Mouse (Mus musculus) heart, adult 2 months (tissue): Measurements from ENCODE around the gene Clstn2. TPM values are rescaled to one million over a fixed set of nuclear protein-coding genes. Genes with fewer than 3 reads are reported as not detected.
A peak's percentile ranks its signal among the peaks of the same experiment; 100 is the strongest.

ENCODE experiments used
- DNase-seq, 2 experiments: peaks; one replicate each; pipeline ENCODE4 v3.0.0; 2021
- H3K27ac ChIP-seq: fragments of 200-600 bp; 2 replicates; pipeline ENCODE4 v1.8.1; 2022
- H3K27me3 ChIP-seq: fragments of 200-500 bp; 2 replicates; pipeline ENCODE4 v1.6.1; 2012; ENCODE audit warnings: mild to moderate bottlenecking, low read length, inconsistent platforms, mixed read lengths; ENCODE audit not compliant: control insufficient read depth, insufficient read depth
- H3K36me3 ChIP-seq: fragments of 200-500 bp; 2 replicates; pipeline ENCODE4 v1.6.1; 2012; ENCODE audit warnings: low read length, inconsistent platforms; ENCODE audit not compliant: control insufficient read depth, insufficient read depth
- H3K4me1 ChIP-seq: fragments of 200-500 bp; 2 replicates; pipeline ENCODE4 v1.6.1; 2011; ENCODE audit warnings: low read length; ENCODE audit not compliant: control insufficient read depth, insufficient read depth
- H3K4me3 ChIP-seq: fragments of 200-600 bp; 2 replicates; pipeline ENCODE4 v1.8.1; 2022
- H3K79me2 ChIP-seq: fragments of 200-500 bp; replicated peaks from 2 replicates; pipeline ENCODE4 v1.6.1; 2012; ENCODE audit warnings: mild to moderate bottlenecking, inconsistent platforms, low read length, moderate library complexity, mixed read lengths; ENCODE audit not compliant: control insufficient read depth, insufficient read depth
- H3K9ac ChIP-seq: fragments of 200-500 bp; 2 replicates; pipeline ENCODE4 v1.6.1; 2012; ENCODE audit warnings: low read depth, mild to moderate bottlenecking, control low read depth, inconsistent platforms, low read length, mixed read lengths
- CTCF ChIP-seq: fragments of 200-600 bp; IDR thresholded peaks from 2 replicates; pipeline ENCODE4 v1.8.1; 2022; ENCODE audit warnings: antibody characterized with exemption, mild to moderate bottlenecking, moderate library complexity
- EP300 ChIP-seq: fragments of 200-500 bp; IDR thresholded peaks from 2 replicates; pipeline ENCODE4 v1.6.1; 2011; ENCODE audit warnings: low read depth, low read length, control low read depth; ENCODE audit not compliant: insufficient read depth
- POLR2A ChIP-seq: fragments of 200-500 bp; IDR thresholded peaks from 2 replicates; pipeline ENCODE4 v1.6.1; 2011; ENCODE audit warnings: mild to moderate bottlenecking, low read depth, low read length, control low read depth; ENCODE audit not compliant: insufficient read depth
- WGBS: fragments of 180-500 bp; shearing (Covaris S2); methylation state at CpG from one replicate; pipeline ENCODE4 v1.1.7; 2018; 5-methylcytosine and 5-hydroxymethylcytosine counted together
- intact Hi-C: fragments of 180-260 bp; cut with DNase I; formaldehyde crosslinking; loops from one replicate; pipeline ENCODE4 v1.15.1; 2025
- polyA plus RNA-seq: library from polyadenylated mRNA; depleted of rRNA; stranded (reverse); fragments of >200 nt; gene quantifications from 2 replicates; pipeline ENCODE4 v1.2.3, GENCODE M21; 2012
- total RNA-seq, 2 experiments: library from RNA; stranded (reverse); gene quantifications; 2 replicates each; pipeline ENCODE4 v1.2.3; 2021

The Clstn2 gene
- total and polyA plus RNA-seq, 3 experiments = 0.29 to 0.39 (median 0.37) TPM

GRCm38 (mm10) chr9:97471014-97471591 is 561.9 kb downstream of the Clstn2 start:
- H3K27ac ChIP-seq = no peak overlapping the region
- H3K9ac ChIP-seq = no peak overlapping the region
- no peak for DNase-seq
- no peaks in the 10 kb centered on the region for H3K36me3 ChIP-seq
- H3K4me3 ChIP-seq = no peak overlapping the region
- WGBS = 83% methylated on average over 7 of the region's 7 CpGs
- H3K79me2 ChIP-seq = no peaks in the 10 kb centered on the region
- H3K27me3 ChIP-seq = no peaks in the 10 kb centered on the region
- intact Hi-C loops = no loop called here
- no peaks in the 10 kb centered on the region for H3K4me1 ChIP-seq
- TF ChIP-seq CTCF (no peak), POLR2A (no peak), EP300 (no peak)

DNA sequence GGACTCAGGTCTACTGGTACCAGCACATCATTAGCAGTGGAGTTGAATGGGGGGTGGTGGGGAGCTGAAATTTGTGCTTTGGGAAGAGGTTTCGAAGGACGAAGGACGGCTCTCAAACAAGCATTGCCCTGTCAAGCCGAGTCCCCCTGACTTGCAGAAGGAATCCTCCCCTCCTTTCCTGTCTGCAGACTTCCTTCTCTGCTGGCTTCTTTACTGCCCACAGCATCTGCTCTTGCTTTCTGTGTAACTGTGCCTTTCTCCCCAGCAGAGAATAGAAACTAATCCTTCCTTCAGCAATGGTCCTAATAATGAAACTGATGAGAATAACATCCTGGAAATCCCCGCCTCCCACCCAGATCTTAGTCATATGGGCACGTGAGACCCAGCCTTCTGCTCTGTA is 572.5 kb downstream of the Clstn2 start:
- TF ChIP-seq CTCF (no peak), EP300 (no peak), POLR2A (no peak)
- no peak overlapping the region for H3K27ac ChIP-seq
- intact Hi-C loops = no loop called here

GRCm38 (mm10) chr9:97459745-97460144 is 573.2 kb downstream of the Clstn2 start:
- no peaks in the 10 kb centered on the region for H3K27me3 ChIP-seq
- no peaks in the 10 kb centered on the region for H3K79me2 ChIP-seq
- H3K9ac ChIP-seq = no peak overlapping the region
- H3K36me3 ChIP-seq = no peaks in the 10 kb centered on the region
- TF ChIP-seq CTCF (peak; percentile 56), EP300 (no peak)
- 51% methylated on average over 4 of the region's 4 CpGs for WGBS
- intact Hi-C loops = loop anchor here (5.0 kb wide), 1 partner anchor 573 kb away; the partner anchor contains the start of gene Clstn2
- no peaks in the 10 kb centered on the region for H3K4me1 ChIP-seq
- no peak overlapping the region for H3K4me3 ChIP-seq
- DNase-seq = no peak
- H3K27ac ChIP-seq = no peak overlapping the region

More for the DNA sequence above, 572.5 kb downstream of the Clstn2 start:
- Histone ChIP-seq H3K27me3 (no peaks in the 10 kb centered on the region), H3K36me3 (no peaks in the 10 kb centered on the region), H3K9ac (no peak overlapping the region), H3K4me3 (no peak overlapping the region), H3K79me2 (no peaks in the 10 kb centered on the region), H3K4me1 (no peaks in the 10 kb centered on the region)
- WGBS = 62% methylated on average over 6 of the region's 6 CpGs
- no peak for DNase-seq

- Histone ChIP-seq H3K4me1 (no peaks in the 10 kb centered on the region; the same call in 1 of the 2 replicates), H3K27me3 (no peaks in the 10 kb centered on the region), H3K4me3 (no peak overlapping the region), H3K9ac (no peak overlapping the region), H3K27ac (no peak overlapping the region), H3K79me2 (no peaks in the 10 kb centered on the region), H3K36me3 (no peaks in the 10 kb centered on the region)
- no peak for TF ChIP-seq POLR2A
- intact Hi-C loops = no loop called here
- WGBS = 52% methylated on average over 13 of the region's 13 CpGs
- peak; percentile 35 to 58 for DNase-seq
These were observed 583.5 kb downstream of the Clstn2 start for GRCm38 (mm10) chr9:97449316-97450050.

- Histone ChIP-seq H3K4me3 (no peak overlapping the region), H3K9ac (no peak overlapping the region), H3K4me1 (no peaks in the 10 kb centered on the region), H3K27me3 (no peaks in the 10 kb centered on the region), H3K27ac (no peak overlapping the region), H3K79me2 (no peaks in the 10 kb centered on the region), H3K36me3 (no peaks in the 10 kb centered on the region)
- intact Hi-C loops = no loop called here
- 71% methylated on average over 7 of the region's 7 CpGs for WGBS
- TF ChIP-seq CTCF (no peak), EP300 (no peak), POLR2A (no peak)
- no peak for DNase-seq
These were observed 592.9 kb downstream of the Clstn2 start for GRCm38 (mm10) chr9:97439872-97440636.

GRCm38 (mm10) chr9:97434666-97435065 is 598.3 kb downstream of the Clstn2 start:
- Histone ChIP-seq H3K4me1 (no peaks in the 10 kb centered on the region), H3K9ac (no peak overlapping the region), H3K36me3 (no peaks in the 10 kb centered on the region), H3K27ac (no peak overlapping the region), H3K79me2 (no peaks in the 10 kb centered on the region), H3K4me3 (no peak overlapping the region), H3K27me3 (no peaks in the 10 kb centered on the region)
- intact Hi-C loops = no loop called here
- no peak for DNase-seq
- TF ChIP-seq CTCF = no peak
- no peak for TF ChIP-seq EP300
- TF ChIP-seq POLR2A = no peak
- WGBS = 29% methylated on average over 3 of the region's 3 CpGs
